Mouse (Mus musculus) kidney, postnatal 36 days (tissue): Measurements from ENCODE around the gene Erc1.
"Not testable (repeated sequence)": the region's sequence is repeated elsewhere in the genome, so short reads cannot be mapped to it uniquely, and the experiment has no call there.

Source experiments
- DNase-seq, 2 experiments: peaks; one replicate each; pipeline ENCODE4 v3.0.0; 2021 to 2022; ENCODE audit warnings: mixed read lengths in 2 of 2

The Erc1 gene

GRCm38 (mm10) chr6:119848034-119848695 is at the start of gene Erc1:
TSS of gene Erc1 (minus strand) at chr6:119848167.
- peak; percentile 98 to 100 for DNase-seq

- DNase-seq: no peak
These were observed 44.7 kb upstream of the Erc1 start for GRCm38 (mm10) chr6:119892711-119893110.

- DNase-seq: no peak
These were observed 35.2 kb upstream of the Erc1 start for GRCm38 (mm10) chr6:119883151-119883550.

GRCm38 (mm10) chr6:119864341-119865034 is 16.5 kb upstream of the Erc1 start:
- DNase-seq: peak; percentile 69 to 88

- no peak for DNase-seq
These were observed 13.6 kb upstream of the Erc1 start for GRCm38 (mm10) chr6:119861519-119861918.

- DNase-seq: no peak
These were observed 12.3 kb upstream of the Erc1 start for GRCm38 (mm10) chr6:119860236-119860635.

GRCm38 (mm10) chr6:119855471-119855870 is 7.5 kb upstream of the Erc1 start:
- DNase-seq: no peak

- DNase-seq: no peak
These were observed 6.2 kb upstream of the Erc1 start for GRCm38 (mm10) chr6:119854156-119854555.

GRCm38 (mm10) chr6:119849858-119850257 is 1.9 kb upstream of the Erc1 start:
- DNase-seq: no peak

GRCm38 (mm10) chr6:119849348-119849709 is 1.4 kb upstream of the Erc1 start:
- no peak for DNase-seq

GRCm38 (mm10) chr6:119848696-119849347 is 855 bp upstream of the Erc1 start:
- DNase-seq: no peak

GRCm38 (mm10) chr6:119847518-119848033 is 391 bp downstream of the Erc1 start:
- DNase-seq: no peak

- no peak for DNase-seq
These were observed 1.0 kb downstream of the Erc1 start for GRCm38 (mm10) chr6:119846751-119847517.

- no peak for DNase-seq
These were observed 18.0 kb downstream of the Erc1 start for GRCm38 (mm10) chr6:119829951-119830350.

- no peak for DNase-seq
These were observed 19.8 kb downstream of the Erc1 start for GRCm38 (mm10) chr6:119828165-119828564.

GRCm38 (mm10) chr6:119826701-119827100 is 21.3 kb downstream of the Erc1 start:
- no peak for DNase-seq

- DNase-seq: no peak
These were observed 25.8 kb downstream of the Erc1 start for GRCm38 (mm10) chr6:119822216-119822615.

- DNase-seq: no peak
These were observed 26.8 kb downstream of the Erc1 start for GRCm38 (mm10) chr6:119821158-119821557.

GRCm38 (mm10) chr6:119818541-119818940 is 29.4 kb downstream of the Erc1 start:
- DNase-seq: no peak

- DNase-seq: no peak
These were observed 32.5 kb downstream of the Erc1 start for GRCm38 (mm10) chr6:119815426-119815825.

- not testable (repeated sequence) for DNase-seq
These were observed 34.9 kb downstream of the Erc1 start for GRCm38 (mm10) chr6:119813055-119813454.

GRCm38 (mm10) chr6:119808726-119809505 is 39.1 kb downstream of the Erc1 start:
- no peak for DNase-seq
